Mouse (Mus musculus) urinary bladder, postnatal 10 days (tissue): Measurements from ENCODE around the gene Eva1c.

Source experiments
- DNase-seq: peaks from one replicate; pipeline ENCODE4 v3.0.0; 2022; ENCODE audit warnings: low spot score

The Eva1c gene

DNA sequence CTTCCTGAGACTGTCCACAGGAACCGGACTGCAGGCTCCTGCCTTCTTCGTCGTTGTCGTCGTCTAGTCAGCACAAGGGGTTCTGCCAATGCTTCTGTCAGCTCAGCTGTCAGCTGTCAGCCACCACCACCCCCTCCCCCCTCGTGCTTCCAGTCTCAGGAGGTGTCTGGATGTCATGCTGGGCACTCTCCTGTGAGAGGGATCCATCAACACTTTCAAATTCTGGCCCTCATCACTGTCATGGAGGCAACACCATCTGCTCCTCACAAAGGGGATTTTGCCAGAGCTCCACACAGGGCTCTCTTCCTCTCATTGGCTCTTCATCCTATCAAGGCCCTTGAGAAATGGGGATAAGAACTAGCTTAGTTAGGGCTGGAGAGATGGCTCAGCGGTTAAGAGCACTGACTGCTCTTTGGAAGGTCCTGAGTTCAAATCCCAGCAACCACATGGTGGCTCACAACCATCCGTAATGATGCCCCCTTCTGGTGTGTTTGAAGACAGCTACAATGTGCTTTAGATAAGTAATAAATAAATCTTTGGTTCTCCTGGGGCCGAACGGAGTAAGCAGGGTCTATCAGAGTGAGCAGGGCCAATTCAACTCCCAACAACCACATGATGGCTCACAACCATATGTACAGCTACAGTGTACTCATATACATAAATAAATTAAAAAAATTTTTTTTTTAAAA, 95.1 kb downstream of the Eva1c start:
- no peak for DNase-seq

DNA sequence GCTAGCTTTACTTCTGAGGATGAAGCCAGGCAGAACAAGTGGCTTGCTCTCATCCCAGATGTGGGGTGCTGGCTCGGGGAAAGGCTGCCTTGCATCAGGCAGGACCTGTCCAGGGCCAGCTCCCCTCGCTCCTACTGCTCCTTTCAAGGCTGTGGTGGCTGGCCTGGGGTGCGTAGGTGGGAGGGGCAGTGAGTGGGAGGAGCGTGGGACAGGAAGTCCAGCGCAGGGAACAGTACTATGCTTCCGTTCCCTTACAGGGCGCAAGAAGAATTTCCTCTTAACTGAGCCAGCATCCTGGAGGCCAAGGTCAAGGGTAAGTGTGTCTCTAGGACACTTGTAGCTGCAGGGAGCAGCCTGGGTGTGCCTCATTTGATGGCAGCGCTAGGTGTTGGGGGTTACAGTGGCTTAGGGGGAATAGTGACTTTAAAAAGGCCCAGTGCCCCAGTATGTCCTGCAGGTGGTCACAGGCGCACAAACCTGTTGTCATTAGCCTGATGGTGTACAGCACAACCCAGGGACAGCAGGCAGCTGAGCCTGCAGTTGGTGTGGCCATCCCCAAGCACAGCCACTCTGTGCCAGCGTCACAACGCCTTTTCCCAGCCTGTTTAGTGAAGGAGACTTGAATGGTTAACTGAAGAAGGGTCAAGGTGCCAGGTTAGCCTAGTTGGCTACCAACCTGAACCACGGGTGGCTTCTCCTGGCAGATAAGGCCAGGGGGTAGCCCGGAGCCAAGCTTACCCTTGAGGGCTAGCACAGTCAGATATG, 98.3 kb downstream of the Eva1c start:
- no peak for DNase-seq

DNA sequence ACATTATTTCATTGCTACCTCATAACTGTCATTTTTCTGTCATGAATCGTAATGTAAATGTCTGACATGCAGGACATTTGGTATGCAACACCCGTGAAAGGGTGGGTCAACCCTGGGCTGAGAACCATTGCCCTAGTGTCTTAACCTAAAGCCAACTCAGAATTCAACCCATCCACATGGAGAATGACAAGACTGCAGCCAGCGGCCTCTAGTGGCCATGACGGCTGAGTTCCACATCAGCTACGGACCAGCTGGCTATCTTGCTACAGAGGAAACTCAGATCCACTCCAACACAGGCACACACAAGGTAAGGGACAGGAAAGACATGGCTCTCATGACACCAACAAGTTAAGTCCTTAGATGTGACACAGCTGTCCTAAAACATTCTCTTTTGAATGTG, 98.9 kb downstream of the Eva1c start:
- DNase-seq, result no peak

DNA sequence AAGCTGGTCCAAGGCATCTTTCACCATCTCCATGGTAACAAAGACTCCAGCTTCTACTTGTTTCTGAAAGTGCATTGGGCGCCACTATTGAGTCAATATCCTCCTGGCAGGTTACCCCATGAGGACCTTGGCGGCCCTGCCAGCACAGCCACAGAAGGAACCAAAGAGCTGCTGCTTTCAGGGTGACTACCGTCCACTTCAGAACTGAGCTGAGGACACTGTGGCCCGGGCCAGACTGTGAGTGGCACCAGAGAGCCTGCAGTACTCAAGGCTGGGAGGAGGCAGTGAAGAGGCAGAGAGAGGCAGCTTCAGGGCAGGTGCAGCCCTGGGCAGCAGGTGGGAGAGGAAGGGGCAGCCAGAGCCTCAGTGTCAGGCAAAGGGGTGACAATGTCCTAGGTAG, 100.9 kb downstream of the Eva1c start:
- no peak for DNase-seq

DNA sequence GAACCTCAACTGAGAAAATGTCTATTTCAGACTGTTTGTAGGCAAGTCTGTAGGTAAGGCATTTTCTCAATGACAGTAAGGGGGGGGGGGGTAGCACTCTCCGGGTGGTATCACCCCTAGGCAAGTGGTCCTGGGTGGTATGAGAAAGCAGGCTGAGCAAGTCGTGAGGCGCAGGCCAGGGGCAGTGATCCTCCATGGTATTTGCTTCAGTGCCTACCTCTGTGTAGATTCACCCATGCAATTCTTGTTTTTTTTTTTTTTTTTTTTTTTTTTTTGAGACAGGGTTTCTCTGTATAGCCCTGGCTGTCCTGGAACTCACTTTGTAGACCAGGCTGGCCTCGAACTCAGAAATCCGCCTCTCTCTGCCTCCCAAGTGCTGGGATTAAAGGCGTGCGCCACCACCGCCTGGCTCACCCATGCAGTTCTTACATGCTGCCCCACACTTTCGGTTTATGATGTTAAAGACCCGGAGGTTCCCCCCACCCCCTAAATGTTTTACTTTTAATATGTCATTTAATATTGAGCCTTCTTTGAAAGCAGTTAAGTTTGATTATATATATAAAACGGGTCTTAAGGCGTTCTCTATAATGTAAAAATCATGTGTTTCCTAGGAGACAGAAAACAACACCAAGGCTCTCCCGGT, 107.1 kb downstream of the Eva1c start:
- no peak for DNase-seq

DNA sequence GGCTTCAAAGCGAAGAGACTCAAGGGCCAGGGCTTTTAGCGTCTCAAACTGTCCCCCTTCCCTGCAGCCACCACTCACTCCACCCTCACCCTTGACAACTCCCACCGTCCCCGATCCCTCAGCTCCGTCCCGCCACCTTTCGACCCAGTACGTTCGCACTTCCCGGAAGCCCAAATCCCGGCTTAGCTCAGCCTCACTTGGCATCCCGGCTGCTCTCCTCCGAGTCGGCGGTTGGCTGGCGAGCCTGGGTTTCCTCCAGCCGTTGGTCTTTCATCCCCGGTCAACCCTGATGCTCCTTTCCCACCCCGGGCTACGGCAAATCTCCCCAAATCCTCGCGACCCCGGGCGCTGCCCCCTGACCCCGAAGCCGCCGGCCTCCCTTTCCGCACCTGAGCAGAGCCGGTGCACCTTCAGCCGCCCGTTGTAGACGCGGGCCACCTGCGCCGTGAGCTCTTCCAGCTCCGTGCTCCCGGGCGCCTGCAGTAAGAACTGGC, 107.7 kb downstream of the Eva1c start:
- DNase-seq, result no peak

DNA sequence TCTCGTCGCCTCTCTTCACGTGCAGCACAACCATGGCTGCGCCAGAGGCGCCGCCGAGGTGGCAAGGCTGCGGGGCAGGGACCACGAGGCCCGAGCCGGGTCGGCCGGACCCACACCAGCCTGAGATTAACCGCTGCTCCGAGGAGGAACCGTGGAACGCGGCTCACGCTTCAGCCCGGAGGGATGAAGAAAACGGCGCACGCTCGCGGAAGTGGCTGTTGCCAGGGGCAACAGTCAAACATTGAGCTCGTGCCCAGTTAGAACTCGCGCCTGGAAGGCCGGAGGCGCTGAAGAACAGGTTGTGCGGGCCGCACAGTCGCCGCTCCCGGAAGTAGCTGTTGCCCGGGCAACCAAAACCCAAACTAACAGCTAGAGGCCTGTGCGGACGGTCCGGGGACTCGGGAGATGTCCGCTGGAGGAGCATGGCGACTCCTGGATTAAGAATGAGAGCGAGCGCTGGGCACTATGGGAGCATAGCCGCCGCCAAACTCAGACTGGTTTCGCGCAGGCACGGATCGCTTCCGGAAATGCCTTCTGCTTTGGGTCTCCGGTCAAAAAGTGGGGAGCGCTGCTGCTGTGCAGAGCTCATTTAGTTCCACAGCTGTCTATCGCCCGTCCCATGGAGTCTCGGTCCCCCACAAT, 108.3 kb downstream of the Eva1c start, which contains the start of gene Cfap298:
TSS of gene Cfap298 (minus strand) at position 428 of the 642 bp plus-strand sequence.
- peak; percentile 69 for DNase-seq

DNA sequence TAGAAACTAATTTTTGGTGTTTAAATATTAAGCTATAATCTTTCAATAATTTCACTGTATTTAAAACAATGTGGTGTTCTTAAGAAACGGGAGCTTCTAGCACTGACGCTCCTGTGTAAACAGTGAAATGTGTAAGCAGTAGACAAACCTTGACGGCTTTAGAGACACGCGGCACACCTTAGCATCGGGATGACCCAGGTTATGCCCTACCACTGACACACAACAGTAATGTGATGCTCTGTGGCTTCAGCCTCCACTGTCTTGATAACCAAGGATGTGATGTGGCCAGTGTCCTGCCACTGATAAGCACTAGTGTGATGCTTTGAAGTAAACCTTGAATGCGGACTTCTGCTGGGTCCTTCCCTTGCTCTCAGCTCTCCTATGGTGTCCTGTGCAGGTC, 114.7 kb downstream of the Eva1c start:
- DNase-seq, result no peak

DNA sequence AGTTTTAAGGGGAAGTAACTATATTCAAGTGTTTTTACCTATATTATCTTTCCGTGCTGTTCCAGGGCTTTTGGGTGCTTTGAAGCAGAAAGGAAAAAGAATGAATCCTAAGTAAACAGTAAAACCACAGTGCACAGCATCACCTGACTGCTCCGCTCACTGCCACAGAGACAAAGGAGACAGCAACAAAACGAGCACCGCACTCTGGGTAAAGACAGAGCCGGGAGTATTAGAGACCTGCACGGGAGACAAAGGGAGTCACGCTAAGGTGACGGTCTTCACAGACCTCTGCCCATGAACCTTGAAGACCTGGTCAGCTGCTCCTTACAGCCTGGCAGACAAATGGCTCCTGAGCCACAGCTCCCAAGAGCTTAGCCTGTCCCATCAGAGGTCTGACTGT, 120.5 kb downstream of the Eva1c start:
- no peak for DNase-seq

DNA sequence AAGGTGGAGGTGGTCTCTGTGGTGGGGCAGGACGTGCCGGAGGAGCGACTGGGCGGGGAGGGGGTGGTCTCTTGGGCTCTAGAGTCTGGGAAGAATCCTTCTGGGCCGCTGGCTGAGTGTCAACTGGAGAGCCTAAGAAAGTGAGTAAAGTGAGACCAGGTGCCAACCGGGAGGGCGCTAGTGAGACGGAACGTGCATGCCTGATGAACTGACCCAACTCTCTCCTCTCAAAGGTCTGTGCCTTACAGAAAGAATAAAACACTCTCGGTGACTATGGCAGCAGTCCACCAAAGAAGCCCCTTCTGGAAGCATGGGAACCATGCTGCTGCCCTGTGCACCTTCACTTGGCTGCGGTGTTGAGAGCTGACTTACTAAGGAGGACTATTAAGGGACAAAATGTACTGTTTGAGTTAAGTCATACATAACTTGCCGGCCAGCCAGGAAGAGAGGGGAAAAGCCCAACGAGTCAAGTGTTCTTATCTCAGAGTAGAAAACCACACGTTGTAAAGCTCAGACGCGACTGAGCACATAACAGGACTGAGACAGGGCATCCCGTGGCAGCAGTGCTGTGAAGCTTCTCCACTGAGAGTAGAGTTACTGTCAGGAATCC, 123.9 kb downstream of the Eva1c start:
- DNase-seq, result no peak

DNA sequence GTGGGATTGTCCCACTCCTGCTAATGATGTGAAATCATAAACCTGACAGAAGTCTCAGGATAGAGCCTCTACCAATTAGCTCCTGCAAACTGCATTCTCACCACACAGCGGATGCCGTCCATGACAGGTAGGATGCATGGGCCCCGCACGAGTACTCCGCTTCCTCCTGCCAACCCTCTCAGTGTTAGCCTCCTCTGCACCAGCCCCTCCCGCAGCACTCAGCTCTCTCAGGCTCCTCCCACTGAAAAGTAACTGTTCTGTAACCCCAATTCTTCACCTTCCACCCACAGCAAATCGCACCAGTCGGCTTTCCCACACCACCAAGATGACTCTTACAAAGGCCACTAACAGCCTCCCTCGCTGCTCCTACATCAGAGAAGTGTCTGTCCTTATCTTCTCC, 126.6 kb downstream of the Eva1c start:
- DNase-seq, result no peak

DNA sequence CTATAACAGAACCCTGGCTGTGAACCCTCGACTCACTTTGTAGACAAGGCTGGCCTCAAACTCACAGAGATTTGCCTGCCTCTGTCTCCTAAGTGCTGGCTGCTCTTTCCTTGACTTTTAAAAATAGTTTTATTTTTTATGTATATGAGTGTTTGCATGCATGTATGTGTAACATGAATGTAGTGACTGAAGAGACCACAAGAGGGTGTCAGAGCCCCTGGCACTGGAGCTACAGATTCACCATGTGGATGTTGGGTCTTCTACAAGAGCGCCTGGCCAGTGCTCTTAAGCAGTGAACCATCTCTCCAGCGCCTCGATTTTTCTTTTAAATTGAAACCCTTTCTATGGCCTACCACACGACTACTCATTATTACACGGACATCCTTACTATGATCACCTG, 127.3 kb downstream of the Eva1c start:
- DNase-seq, result no peak
